Mouse (Mus musculus) urinary bladder, postnatal 0 days (tissue): ENCODE results near the gene Myg1. TPM values are rescaled to one million over a fixed set of nuclear protein-coding genes. Genes with fewer than 3 reads are reported as not detected.

Experiments used
- polyA plus RNA-seq: library from polyadenylated mRNA; unstranded; fragments of >200 nt; fragmentation: Nextera tagmentation; extraction: Ambion mirVana; gene quantifications from 2 replicates; pipeline ENCODE4 v1.2.1, GENCODE M21; 2015

Gene Myg1
- polyA plus RNA-seq = 46.2 and 48.2 TPM in 2 replicates

DNA sequence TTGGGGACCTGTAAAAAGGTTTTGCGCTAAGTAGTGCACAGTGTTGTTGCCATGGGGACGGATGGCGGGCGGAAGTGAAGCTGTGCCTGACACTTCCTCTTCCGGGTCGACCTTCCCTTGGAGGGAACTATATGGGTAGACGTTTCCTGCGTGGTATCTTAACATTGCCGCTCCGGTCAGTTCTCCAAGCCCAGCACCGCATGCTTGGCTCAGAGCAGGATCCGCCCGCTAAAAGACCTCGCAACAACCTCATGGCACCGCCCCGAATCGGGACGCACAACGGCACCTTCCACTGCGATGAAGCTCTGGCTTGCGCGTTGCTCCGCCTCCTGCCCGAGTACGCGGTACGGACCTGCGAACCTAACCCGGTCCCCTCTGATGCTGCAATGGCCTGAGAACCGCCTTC lies at the start of gene Myg1:
Myg1 (plus strand) TSS at position 100 of the 406 bp plus-strand sequence.

GRCm38 (mm10) chr15:102295633-102296367 lies 35.7 kb upstream of the Myg1 start, which contains the start of gene Espl1:
Gene Espl1, plus strand, starts transcription at chr15:102296266.

DNA sequence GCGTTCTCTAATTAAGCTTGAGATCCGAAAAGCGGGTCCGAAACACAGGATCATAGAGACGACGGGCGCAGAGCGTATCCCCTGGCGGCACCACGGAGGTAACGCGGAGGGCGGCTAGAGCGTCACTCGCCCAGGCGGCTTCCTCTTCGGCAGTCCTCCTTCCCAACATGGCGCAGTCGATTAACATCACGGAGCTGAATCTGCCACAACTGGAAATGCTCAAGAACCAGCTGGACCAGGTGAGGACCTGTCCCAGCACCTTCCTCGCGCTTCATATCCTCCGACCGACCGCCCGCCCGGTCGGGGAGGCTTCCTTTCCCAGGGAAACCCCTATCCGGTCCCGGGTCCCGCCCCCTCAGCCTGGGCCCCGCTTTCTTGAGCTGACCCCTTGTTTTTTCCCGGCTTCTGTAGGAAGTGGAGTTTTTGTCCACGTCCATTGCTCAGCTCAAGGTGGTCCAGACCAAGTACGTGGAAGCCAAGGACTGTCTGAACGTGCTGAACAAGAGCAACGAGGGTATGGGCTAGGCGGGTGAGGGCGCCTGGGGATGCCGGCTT lies 5.4 kb upstream of the Myg1 start, which contains the start of gene Pfdn5:
Pfdn5 (plus strand) TSS at position 95 of the 555 bp plus-strand sequence.

GRCm38 (mm10) chr15:102350138-102350941 lies 18.8 kb downstream of the Myg1 start, which contains the start of gene Aaas:
Gene Aaas, minus strand, starts transcription at chr15:102350771.

DNA sequence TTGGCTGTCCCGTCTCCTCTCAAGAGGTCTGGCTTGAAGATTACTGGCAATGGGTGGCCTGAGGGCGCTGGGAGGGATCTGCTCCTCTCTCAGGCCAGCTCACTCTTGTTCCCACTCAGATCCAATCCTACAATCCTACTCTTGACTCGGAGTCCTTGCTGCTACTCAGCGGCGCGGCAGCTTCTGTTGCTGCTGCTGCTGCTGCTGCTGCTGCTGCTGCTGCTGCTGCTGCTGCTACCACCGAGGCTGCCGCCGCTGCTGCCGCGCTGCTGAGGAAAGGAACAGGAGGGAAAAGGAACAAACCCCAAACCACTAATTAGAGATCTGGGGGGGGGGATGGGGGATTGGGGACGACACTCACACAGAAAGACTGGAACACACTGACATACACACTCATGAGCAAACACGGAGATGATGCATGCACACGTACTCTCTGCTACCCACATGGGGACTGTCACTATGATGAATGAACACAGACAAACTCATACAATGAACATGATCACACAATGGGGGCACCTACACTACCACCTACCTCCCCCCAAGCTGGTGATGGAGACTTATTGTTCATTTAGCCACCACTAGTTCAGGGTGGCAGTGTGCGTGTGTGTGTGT lies 35.3 kb downstream of the Myg1 start, which contains the start of gene Sp7:
Sp7 (minus strand) TSS at position 450 of the 612 bp plus-strand sequence.

Other genes starting within 250 kb of the Myg1 start
- gene Tns2, start 231.3 kb upstream of the Myg1 start, polyA plus RNA-seq = 18.6 and 24.0 TPM in 2 replicates
- 26.5 and 29.8 TPM in 2 replicates for gene Spryd3, start 195.5 kb upstream of the Myg1 start, polyA plus RNA-seq
- 78.2 and 93.2 TPM in 2 replicates for gene Igfbp6, start 187.3 kb upstream of the Myg1 start, polyA plus RNA-seq
- gene Soat2, start 181.2 kb upstream of the Myg1 start, polyA plus RNA-seq = 0.16 and 0.88 TPM in 2 replicates
- gene Zfp740, start 128.5 kb upstream of the Myg1 start, polyA plus RNA-seq = 21.3 and 21.8 TPM in 2 replicates
- 54.0 and 55.8 TPM in 2 replicates for gene Csad, start 127.0 kb upstream of the Myg1 start, polyA plus RNA-seq
- gene Itgb7, start 99.8 kb upstream of the Myg1 start, polyA plus RNA-seq = 1.2 and 2.5 TPM in 2 replicates
- 27.1 and 28.4 TPM in 2 replicates for gene Rarg, start 74.2 kb upstream of the Myg1 start, polyA plus RNA-seq
- 0.07 TPM in 1 of 2 replicates, not detected in the other for gene Gm9918, start 61.1 kb upstream of the Myg1 start, polyA plus RNA-seq
- gene Mfsd5, start 52.3 kb upstream of the Myg1 start, polyA plus RNA-seq = 81.9 and 85.2 TPM in 2 replicates
- gene Espl1, start 35.4 kb upstream of the Myg1 start, polyA plus RNA-seq = 4.2 and 5.0 TPM in 2 replicates
- gene Pfdn5, start 5.6 kb upstream of the Myg1 start, polyA plus RNA-seq = 296 and 317 TPM in 2 replicates
- 28.3 and 30.9 TPM in 2 replicates for gene Aaas, start 19.1 kb downstream of the Myg1 start, polyA plus RNA-seq
- gene Sp7, start 35.5 kb downstream of the Myg1 start, polyA plus RNA-seq = 0.24 TPM in 2 replicates
- 4.4 and 4.8 TPM in 2 replicates for gene Sp1, start 74.4 kb downstream of the Myg1 start, polyA plus RNA-seq
- 0.27 and 0.63 TPM in 2 replicates for gene Amhr2, start 113.7 kb downstream of the Myg1 start, polyA plus RNA-seq
- 111 and 151 TPM in 2 replicates for gene Prr13, start 127.3 kb downstream of the Myg1 start, polyA plus RNA-seq
- 88.8 and 93.4 TPM in 2 replicates for gene Pcbp2, start 138.8 kb downstream of the Myg1 start, polyA plus RNA-seq
- not detected in 2 replicates for gene Gm10337, start 172.0 kb downstream of the Myg1 start, polyA plus RNA-seq
- gene Map3k12, start 185.4 kb downstream of the Myg1 start, polyA plus RNA-seq = 4.6 TPM in 2 replicates
- gene Tarbp2, start 186.5 kb downstream of the Myg1 start, polyA plus RNA-seq = 39.6 and 40.1 TPM in 2 replicates
- 1.4 and 1.7 TPM in 2 replicates for gene Npff, start 193.2 kb downstream of the Myg1 start, polyA plus RNA-seq